Mouse (Mus musculus) bone marrow, adult 2 months (tissue): Measurements from ENCODE around the gene Galt. TPM values are rescaled to one million over a fixed set of nuclear protein-coding genes. Genes with fewer than 3 reads are reported as not detected.
"Not testable (repeated sequence)": the region's sequence is repeated elsewhere in the genome, so short reads cannot be mapped to it uniquely, and the experiment has no call there.

Source experiments
- H3K27ac ChIP-seq: fragments of 200-500 bp; 2 replicates; pipeline ENCODE4 v1.5.1; 2012; ENCODE audit warnings: low read depth, mild to moderate bottlenecking, control low read depth, inconsistent platforms, low read length; ENCODE audit not compliant: control insufficient read depth, poor library complexity, insufficient read depth
- H3K4me1 ChIP-seq: fragments of 200-500 bp; 2 replicates; pipeline ENCODE4 v1.6.1; 2011; ENCODE audit warnings: low read length; ENCODE audit not compliant: control insufficient read depth, insufficient read depth
- H3K4me3 ChIP-seq: fragments of 200-500 bp; replicated peaks from 2 replicates; pipeline ENCODE3; 2011; ENCODE audit warnings: mild to moderate bottlenecking, low read depth, low read length, control low read depth; ENCODE audit not compliant: control insufficient read depth
- WGBS: fragments of 180-500 bp; shearing (Covaris S2); methylation state at CpG from one replicate; pipeline ENCODE4 v1.1.7; 2018; 5-methylcytosine and 5-hydroxymethylcytosine counted together
- polyA plus RNA-seq: library from polyadenylated mRNA; stranded (reverse); fragments of >200 nt; gene quantifications from 2 replicates; pipeline ENCODE4 v1.2.4, GENCODE M21; 2011; ENCODE audit warnings: low replicate concordance; ENCODE audit not compliant: missing spikeins, insufficient read depth, insufficient read length

Galt gene
- polyA plus RNA-seq, 1 experiment = 26.9 TPM

GRCm38 (mm10) chr4:41782711-41783110, 27.7 kb downstream of the Galt start:
- not testable (repeated sequence) for H3K4me3 ChIP-seq, H3K4me1 ChIP-seq, H3K27ac ChIP-seq
- WGBS = 66% methylated on average over 4 of the region's 4 CpGs

- not testable (repeated sequence) for H3K27ac ChIP-seq, H3K4me1 ChIP-seq, H3K4me3 ChIP-seq
- WGBS = 77% methylated on average over 3 of the region's 3 CpGs
Measured at GRCm38 (mm10) chr4:41783197-41783596, 28.2 kb downstream of the Galt start.

Other genes starting within 250 kb of the Galt start
- gene 1110017D15Rik, start 237.9 kb upstream of the Galt start, polyA plus RNA-seq = not detected in 2 replicates
- 6.9 and 17.8 TPM in 2 replicates for gene Fam219a, start 185.7 kb upstream of the Galt start, polyA plus RNA-seq
- not detected in 2 replicates for gene Dnaic1, start 185.5 kb upstream of the Galt start, polyA plus RNA-seq
- 1.0 and 1.2 TPM in 2 replicates for gene Enho, start 114.9 kb upstream of the Galt start, polyA plus RNA-seq
- gene Cntfr, start 58.1 kb upstream of the Galt start, polyA plus RNA-seq = not detected in 2 replicates
- 77.3 and 83.6 TPM in 2 replicates for gene Il11ra1, start 55.2 kb upstream of the Galt start, polyA plus RNA-seq
- 30.1 and 37.2 TPM in 2 replicates for gene Rpp25l, start 41.7 kb upstream of the Galt start, polyA plus RNA-seq
- gene Dctn3, start 32.1 kb upstream of the Galt start, polyA plus RNA-seq = 24.0 and 48.2 TPM in 2 replicates
- gene Arid3c, start 24.1 kb upstream of the Galt start, polyA plus RNA-seq = not detected in 2 replicates
- gene Sigmar1, start 929 bp downstream of the Galt start, polyA plus RNA-seq = 6.0 and 13.4 TPM in 2 replicates
- 6.2 and 28.8 TPM in 2 replicates for gene Ccl27a, start 19.0 kb downstream of the Galt start, polyA plus RNA-seq
- gene Gm21541, start 148.4 kb downstream of the Galt start, polyA plus RNA-seq = not detected in 2 replicates
- 3.8 and 6.1 TPM in 2 replicates for gene Gm20878, start 186.3 kb downstream of the Galt start, polyA plus RNA-seq
- 0.45 TPM in 1 of 2 replicates, not detected in the other for gene Fam205a4, start 210.8 kb downstream of the Galt start, polyA plus RNA-seq